Mouse (Mus musculus) small intestine, adult 2 months (tissue): ENCODE results near the gene Tmeff2.

Experiments used
- CTCF ChIP-seq: fragments of 200-500 bp; IDR thresholded peaks from 2 replicates; pipeline ENCODE4 v1.5.1; 2012; ENCODE audit warnings: low read depth, mild to moderate bottlenecking, control low read depth, inconsistent platforms, low read length, moderate library complexity, mixed read lengths; ENCODE audit not compliant: insufficient replicate concordance, insufficient read length; ENCODE audit errors: extremely low read depth
- POLR2A ChIP-seq: fragments of 200-500 bp; IDR thresholded peaks from 2 replicates; pipeline ENCODE4 v1.6.1; 2012; ENCODE audit warnings: low read depth, mild to moderate bottlenecking, control low read depth, inconsistent platforms, low read length, moderate library complexity

DNA sequence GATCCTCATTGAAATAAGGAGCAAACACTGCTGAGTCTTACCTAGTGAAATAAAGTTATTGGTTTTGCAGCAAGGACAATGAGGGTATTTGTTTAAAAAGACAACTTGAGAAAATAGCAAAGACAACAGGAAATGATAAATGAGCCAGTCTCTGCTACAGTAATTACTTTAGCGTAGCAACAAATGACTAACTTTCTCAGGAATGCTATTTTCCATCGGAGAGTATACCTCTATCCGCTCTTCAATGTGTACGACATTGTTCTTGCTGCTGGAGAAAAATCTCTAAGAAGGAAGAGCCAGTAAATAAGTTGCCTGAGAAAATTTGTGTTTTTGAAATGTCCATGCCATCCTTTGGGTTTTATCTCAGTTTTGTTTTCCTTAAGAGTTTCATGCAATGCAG, 245.2 kb downstream of the Tmeff2 start:
- TF ChIP-seq CTCF: no peak
- TF ChIP-seq POLR2A: no peak
